Mouse (Mus musculus): Measurements from ENCODE around the gene Adgrl1. TPM values are rescaled to one million over a fixed set of nuclear protein-coding genes. Genes with fewer than 3 reads are reported as not detected.

Gene Adgrl1
- polyA plus RNA-seq, 1 experiment from 2014 or later = 67.2 TPM

- Histone ChIP-seq H3K4me2 (peak overlapping the region; percentile 70), H3K9ac (peak overlapping the region; percentile 79; the same call in 1 of the 2 replicates), H3K36me3 (replicated peaks) (no peaks in the 10 kb centered on the region), H3K4me1 (peaks cover 26% of the 10 kb centered on the region), H3K9me3 (no peaks in the 10 kb centered on the region), H3K27me3 (replicated peaks) (no peaks in the 10 kb centered on the region), H3K4me3 (peak overlapping the region; percentile 96), H3K27ac (peak overlapping the region; percentile 89; the same call in 1 of the 2 replicates)
- WGBS = 67% methylated on average over 6 of the region's 6 CpGs
- no peak for ATAC-seq (replicated peaks)
Measured at GRCm38 (mm10) chr8:83971661-83972060, 71.8 kb downstream of the Adgrl1 start.

GRCm38 (mm10) chr8:83972150-83973120, 72.5 kb downstream of the Adgrl1 start, which contains the start of gene Prkaca:
Prkaca (plus strand) TSS chr8:83972993.
- H3K4me3 ChIP-seq = peak within 1 kb of the TSS; percentile 96
- peaks cover 33% of the 10 kb centered on the region for H3K4me1 ChIP-seq
- peak within 1 kb of the TSS; percentile 89 for H3K27ac ChIP-seq
- peak within 1 kb of the TSS; percentile 95 for H3K4me2 ChIP-seq
- H3K36me3 ChIP-seq (replicated peaks) = no peaks in the 10 kb centered on the region
- no peaks in the 10 kb centered on the region for H3K27me3 ChIP-seq (replicated peaks)
- no peaks in the 10 kb centered on the region for H3K9me3 ChIP-seq
- WGBS = under 1% methylated on average over 75 of the region's 94 CpGs
- H3K9ac ChIP-seq = peak within 1 kb of the TSS; percentile 98
- ATAC-seq (replicated peaks) = peak; percentile 100

- WGBS = 5% methylated on average over 36 of the region's 37 CpGs
- ATAC-seq (replicated peaks) = peak; percentile 63
- Histone ChIP-seq H3K4me1 (peaks cover 43% of the 10 kb centered on the region), H3K9ac (peak overlapping the region; percentile 98), H3K9me3 (no peaks in the 10 kb centered on the region), H3K27ac (peak overlapping the region; percentile 88), H3K4me2 (peak overlapping the region; percentile 95), H3K36me3 (replicated peaks) (no peaks in the 10 kb centered on the region), H3K27me3 (replicated peaks) (no peaks in the 10 kb centered on the region), H3K4me3 (peak overlapping the region; percentile 96)
Measured at GRCm38 (mm10) chr8:83973161-83974031, 73.5 kb downstream of the Adgrl1 start.

GRCm38 (mm10) chr8:83974521-83974920, 74.6 kb downstream of the Adgrl1 start:
- Histone ChIP-seq H3K4me2 (peak overlapping the region; percentile 95; the same call in 1 of the 2 replicates), H3K4me1 (peaks cover 43% of the 10 kb centered on the region), H3K27me3 (replicated peaks) (no peaks in the 10 kb centered on the region), H3K4me3 (peak overlapping the region; percentile 96; the same call in 1 of the 2 replicates), H3K36me3 (replicated peaks) (no peaks in the 10 kb centered on the region), H3K9me3 (no peaks in the 10 kb centered on the region), H3K9ac (no peak overlapping the region), H3K27ac (no peak overlapping the region)
- no peak for ATAC-seq (replicated peaks)
- 80% methylated on average over 4 of the region's 4 CpGs for WGBS

GRCm38 (mm10) chr8:83976101-83976630, 76.3 kb downstream of the Adgrl1 start:
- H3K36me3 ChIP-seq (replicated peaks) = peaks cover 9% of the 10 kb centered on the region; the same call in 1 of the 2 replicates
- H3K9ac ChIP-seq = no peak overlapping the region
- no peaks in the 10 kb centered on the region for H3K9me3 ChIP-seq
- no peak overlapping the region for H3K4me2 ChIP-seq
- 89% methylated on average over 4 of the region's 4 CpGs for WGBS
- H3K4me1 ChIP-seq = peaks cover 46% of the 10 kb centered on the region
- no peak overlapping the region for H3K27ac ChIP-seq
- no peak overlapping the region for H3K4me3 ChIP-seq
- H3K27me3 ChIP-seq (replicated peaks) = no peaks in the 10 kb centered on the region
- no peak for ATAC-seq (replicated peaks)

- ATAC-seq (replicated peaks) = no peak
- 91% methylated on average over 5 of the region's 5 CpGs for WGBS
Measured at GRCm38 (mm10) chr8:83976779-83977350, 77.0 kb downstream of the Adgrl1 start.

GRCm38 (mm10) chr8:83977646-83978045, 77.7 kb downstream of the Adgrl1 start:
- Histone ChIP-seq H3K9me3 (no peaks in the 10 kb centered on the region), H3K4me3 (no peak overlapping the region), H3K27me3 (replicated peaks) (no peaks in the 10 kb centered on the region), H3K36me3 (replicated peaks) (peaks cover 19% of the 10 kb centered on the region; the same call in 1 of the 2 replicates), H3K4me1 (peaks cover 40% of the 10 kb centered on the region), H3K9ac (0 out of 2 replicates have a peak overlapping the region, but pooled peaks have one; percentile 20), H3K4me2 (no peak overlapping the region), H3K27ac (no peak overlapping the region)
- ATAC-seq (replicated peaks) = no peak
- 71% methylated on average over 6 of the region's 6 CpGs for WGBS

More at GRCm38 (mm10) chr8:83976779-83977350, 77.0 kb downstream of the Adgrl1 start:
- no peak overlapping the region for H3K9ac ChIP-seq
- no peaks in the 10 kb centered on the region for H3K27me3 ChIP-seq (replicated peaks)
- no peak overlapping the region for H3K27ac ChIP-seq
- no peak overlapping the region for H3K4me2 ChIP-seq
- peaks cover 42% of the 10 kb centered on the region for H3K4me1 ChIP-seq
- peaks cover 13% of the 10 kb centered on the region; the same call in 1 of the 2 replicates for H3K36me3 ChIP-seq (replicated peaks)
- H3K4me3 ChIP-seq = no peak overlapping the region
- H3K9me3 ChIP-seq = no peaks in the 10 kb centered on the region

- no peak overlapping the region for H3K27ac ChIP-seq
- no peak overlapping the region for H3K4me2 ChIP-seq
- H3K4me3 ChIP-seq = no peak overlapping the region
- WGBS = 69% methylated on average over 9 of the region's 9 CpGs
- peaks cover 40% of the 10 kb centered on the region for H3K4me1 ChIP-seq
- no peak overlapping the region for H3K9ac ChIP-seq
- no peaks in the 10 kb centered on the region for H3K27me3 ChIP-seq (replicated peaks)
- H3K9me3 ChIP-seq = no peaks in the 10 kb centered on the region
- ATAC-seq (replicated peaks) = no peak
- H3K36me3 ChIP-seq (replicated peaks) = peaks cover 24% of the 10 kb centered on the region; the same call in 1 of the 2 replicates
Measured at GRCm38 (mm10) chr8:83978200-83978599, 78.3 kb downstream of the Adgrl1 start.

- WGBS = 91% methylated on average over 1 of the region's 1 CpGs
- peaks cover 24% of the 10 kb centered on the region for H3K4me1 ChIP-seq
- ATAC-seq (replicated peaks) = no peak
- no peak overlapping the region for H3K4me2 ChIP-seq
- H3K9me3 ChIP-seq = no peaks in the 10 kb centered on the region
- peaks cover 34% of the 10 kb centered on the region; the same call in 1 of the 2 replicates for H3K36me3 ChIP-seq (replicated peaks)
- no peaks in the 10 kb centered on the region for H3K27me3 ChIP-seq (replicated peaks)
- H3K9ac ChIP-seq = no peak overlapping the region
- H3K4me3 ChIP-seq = no peak overlapping the region
- no peak overlapping the region for H3K27ac ChIP-seq
Measured at GRCm38 (mm10) chr8:83980250-83980649, 80.3 kb downstream of the Adgrl1 start.

GRCm38 (mm10) chr8:83980845-83981244, 80.9 kb downstream of the Adgrl1 start:
- no peak for ATAC-seq (replicated peaks)
- Histone ChIP-seq H3K9ac (no peak overlapping the region), H3K4me1 (peaks cover 24% of the 10 kb centered on the region), H3K27me3 (replicated peaks) (no peaks in the 10 kb centered on the region), H3K4me2 (no peak overlapping the region), H3K9me3 (no peaks in the 10 kb centered on the region), H3K36me3 (replicated peaks) (peaks cover 38% of the 10 kb centered on the region), H3K27ac (no peak overlapping the region), H3K4me3 (no peak overlapping the region)
- WGBS = 84% methylated on average over 8 of the region's 8 CpGs

GRCm38 (mm10) chr8:83981533-83981932, 81.6 kb downstream of the Adgrl1 start:
- no peaks in the 10 kb centered on the region for H3K9me3 ChIP-seq
- H3K4me1 ChIP-seq = peaks cover 22% of the 10 kb centered on the region
- no peak overlapping the region for H3K27ac ChIP-seq
- WGBS = 96% methylated on average over 7 of the region's 7 CpGs
- H3K4me3 ChIP-seq = no peak overlapping the region
- H3K36me3 ChIP-seq (replicated peaks) = peaks cover 45% of the 10 kb centered on the region
- no peak for ATAC-seq (replicated peaks)
- no peak overlapping the region for H3K4me2 ChIP-seq
- H3K27me3 ChIP-seq (replicated peaks) = no peaks in the 10 kb centered on the region
- H3K9ac ChIP-seq = no peak overlapping the region

All from midbrain, embryonic 15.5 days (tissue).